Mouse (Mus musculus): ENCODE results near the gene Sprr2k.

- TF ChIP-seq CTCF (IDR thresholded peaks at IDR 0.05; ENCODE audit: extremely low read depth, insufficient read depth, low read length): no peak
- TF ChIP-seq POLR2A (IDR thresholded peaks at IDR 0.05; ENCODE audit: extremely low read depth, insufficient read depth, low read length): no peak
Observed at GRCm38 (mm10) chr3:92432282-92432681, at the start of gene Sprr2k.

Data from cortical plate, adult 2 months (tissue).